ENCODE assay signal across 31 mouse cellular contexts in the genomic region with DNA sequence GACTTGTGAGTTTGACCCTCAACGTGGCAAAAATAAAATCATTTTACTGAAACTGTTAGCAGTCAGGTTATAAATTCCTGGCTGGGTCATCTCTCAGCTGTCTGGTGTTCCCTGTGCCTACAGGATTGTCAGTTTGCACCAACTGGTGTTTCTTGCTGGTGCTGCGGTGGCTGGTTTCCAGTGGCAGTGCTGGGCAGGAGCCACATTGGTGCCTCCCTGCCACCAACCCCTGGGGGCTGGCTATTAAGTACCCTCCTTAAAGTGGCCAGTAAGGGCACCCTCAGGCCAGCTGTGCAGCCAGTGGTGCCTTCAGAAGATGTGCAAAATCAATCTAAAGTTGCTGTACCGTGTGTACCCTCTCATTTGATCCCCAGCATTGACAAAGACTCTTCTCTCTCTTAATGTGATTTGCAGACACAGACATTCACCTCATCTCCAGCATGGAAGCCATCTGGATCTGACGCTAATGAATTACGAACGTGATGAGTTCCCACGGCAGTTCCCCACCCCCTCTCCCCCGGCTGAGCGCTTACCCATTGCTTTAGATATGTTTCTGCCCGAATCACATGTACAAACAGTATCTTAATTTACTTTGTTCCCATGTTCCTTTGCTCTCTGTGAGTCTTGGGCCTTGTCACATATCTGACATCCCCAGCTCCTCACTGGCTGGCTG. TPM values are rescaled to one million over a fixed set of nuclear protein-coding genes. Genes with fewer than 3 reads are reported as not detected.
DNase-seq lines count a peak whose midpoint lies in the region; ATAC-seq lines count a peak whose summit lies in the region.
"Had no signal": no experiment of that assay in that cellular context is flagged by ENCODE, and none has a peak within 500 bp of the region (broad histone marks: within the 10 kb centered on the region; RNA-seq: fewer than 3 reads in every experiment).

No protein-coding gene starts in this region.

- H3K4me2 ChIP-seq in forebrain, embryonic 16.5 days (ENCODE audit: low read length), result no peak overlapping the region
- no peak overlapping the region for H3K4me2 ChIP-seq in forebrain, embryonic 11.5 days (ENCODE audit: low read depth, low read length, severe bottlenecking)
- H3K4me2 ChIP-seq in neural tube, embryonic 13.5 days, result no peak overlapping the region
- no peak overlapping the region for H3K4me2 ChIP-seq in neural tube, embryonic 15.5 days
- H3K4me2 ChIP-seq: heart, embryonic 12.5 days; intestine, embryonic 15.5 days; liver, embryonic 13.5 days; midbrain, embryonic 13.5 days had no signal

- H3K9ac ChIP-seq in forebrain, embryonic 16.5 days (replicated peaks; ENCODE audit: low read depth, low read length), result no peak overlapping the region
- H3K9ac ChIP-seq in forebrain, embryonic 11.5 days (ENCODE audit: low read length), result no peak overlapping the region
- no peak overlapping the region for H3K9ac ChIP-seq in neural tube, embryonic 13.5 days
- H3K9ac ChIP-seq in neural tube, embryonic 15.5 days (replicated peaks), result no peak overlapping the region
- H3K9ac ChIP-seq: heart, embryonic 12.5 days; intestine, embryonic 15.5 days; liver, embryonic 13.5 days; midbrain, embryonic 13.5 days had no signal

- H3K36me3 ChIP-seq in forebrain, embryonic 16.5 days (ENCODE audit: control insufficient read depth, insufficient read depth), result peaks cover 10% of the 10 kb centered on the region; the same call in 1 of the 2 replicates
- H3K36me3 ChIP-seq in forebrain, embryonic 11.5 days (ENCODE audit: control insufficient read depth, insufficient read depth, low read length), result peaks cover 7% of the 10 kb centered on the region; the same call in 1 of the 2 replicates
- H3K36me3 ChIP-seq in neural tube, embryonic 13.5 days, result peaks cover 66% of the 10 kb centered on the region
- H3K36me3 ChIP-seq in neural tube, embryonic 15.5 days, result peaks cover 51% of the 10 kb centered on the region

- H3K27me3 ChIP-seq in forebrain, embryonic 16.5 days (replicated peaks; ENCODE audit: control insufficient read depth, insufficient read depth, low read length), result no peaks in the 10 kb centered on the region
- H3K27me3 ChIP-seq in forebrain, embryonic 11.5 days (ENCODE audit: control insufficient read depth, insufficient read depth, low read length), result no peaks in the 10 kb centered on the region
- H3K27me3 ChIP-seq in neural tube, embryonic 13.5 days, result no peaks in the 10 kb centered on the region
- no peaks in the 10 kb centered on the region for H3K27me3 ChIP-seq in neural tube, embryonic 15.5 days (replicated peaks)
- H3K27me3 ChIP-seq: CH12.LX; heart, embryonic 12.5 days; intestine, embryonic 15.5 days; liver, embryonic 13.5 days; megakaryocyte, embryonic 14.5 days; midbrain, embryonic 13.5 days had no signal

- WGBS in forebrain, embryonic 16.5 days, result 66% methylated on average over 10 of the region's 10 CpGs
- WGBS in forebrain, embryonic 11.5 days, result 96% methylated on average over 10 of the region's 10 CpGs
- 71% methylated on average over 10 of the region's 10 CpGs for WGBS in neural tube, embryonic 13.5 days
- WGBS in neural tube, embryonic 15.5 days, result 67% methylated on average over 10 of the region's 10 CpGs

- peak; percentile 65 to 74 for DNase-seq in cerebellum, postnatal 10 days
- no peak for DNase-seq in cerebellum, adult 9-10 months
- no peak for DNase-seq in forebrain, embryonic 11.5 days (ENCODE audit: low spot score)
- DNase-seq in frontal cortex, postnatal 25 days (ENCODE audit: low spot score in 2 of 2), result no peak
- DNase-seq: adrenal gland, adult 2 months; adrenal gland, postnatal 36 days; cerebellum, adult 8-10 months; gastrocnemius, adult 2 months; gastrocnemius, postnatal 36 days; heart, adult 18-20 months; kidney, adult 2 months; kidney, postnatal 36 days; layer of hippocampus, postnatal 36 days; left cerebral cortex, postnatal 4 days; liver, embryonic 13.5 days; lung, adult 18-20 months; lung, postnatal 4 days; right cerebral cortex, adult 18-20 months; spleen, adult 18-20 months; thymus, postnatal 14 days had no signal

- peak overlapping the region; percentile 62 for H3K27ac ChIP-seq in forebrain, embryonic 16.5 days (ENCODE audit: low read length)
- no peak overlapping the region for H3K27ac ChIP-seq in forebrain, embryonic 11.5 days (ENCODE audit: low read depth, low read length)
- peak overlapping the region; percentile 54; the same call in 1 of the 2 replicates for H3K27ac ChIP-seq in neural tube, embryonic 13.5 days (replicated peaks)
- H3K27ac ChIP-seq in neural tube, embryonic 15.5 days (replicated peaks), result no peak overlapping the region
- H3K27ac ChIP-seq: gastrocnemius, adult 2 months; intestine, embryonic 15.5 days; liver, embryonic 13.5 days; midbrain, embryonic 13.5 days had no signal

- peaks cover 3% of the 10 kb centered on the region; the same call in 1 of the 2 replicates for H3K4me1 ChIP-seq in forebrain, embryonic 16.5 days (replicated peaks; ENCODE audit: control insufficient read depth, insufficient read depth, low read length)
- no peaks in the 10 kb centered on the region for H3K4me1 ChIP-seq in forebrain, embryonic 11.5 days (replicated peaks; ENCODE audit: control insufficient read depth, insufficient read depth, low read length)
- H3K4me1 ChIP-seq in neural tube, embryonic 13.5 days (replicated peaks), result no peaks in the 10 kb centered on the region; the same call in 1 of the 2 replicates
- H3K4me1 ChIP-seq in neural tube, embryonic 15.5 days, result no peaks in the 10 kb centered on the region
- H3K4me1 ChIP-seq: heart, embryonic 12.5 days; intestine, embryonic 15.5 days; liver, embryonic 13.5 days; megakaryocyte, embryonic 14.5 days; midbrain, embryonic 13.5 days had no signal

- no peaks in the 10 kb centered on the region for H3K9me3 ChIP-seq in forebrain, embryonic 16.5 days (ENCODE audit: control insufficient read depth, low read length)
- H3K9me3 ChIP-seq in forebrain, embryonic 11.5 days (ENCODE audit: control insufficient read depth, low read length), result no peaks in the 10 kb centered on the region
- H3K9me3 ChIP-seq in neural tube, embryonic 13.5 days, result no peaks in the 10 kb centered on the region
- no peaks in the 10 kb centered on the region for H3K9me3 ChIP-seq in neural tube, embryonic 15.5 days (replicated peaks)
- H3K9me3 ChIP-seq: heart, embryonic 12.5 days; intestine, embryonic 15.5 days; liver, embryonic 13.5 days; megakaryocyte, embryonic 14.5 days; midbrain, embryonic 13.5 days had no signal

- peak; percentile 52; the same call in 1 of the 2 replicates for ATAC-seq in forebrain, embryonic 16.5 days
- ATAC-seq in forebrain, embryonic 11.5 days (replicated peaks; ENCODE audit: low FRiP score), result no peak
- no peak for ATAC-seq in neural tube, embryonic 13.5 days (ENCODE audit: low read depth)
- ATAC-seq in neural tube, embryonic 15.5 days (ENCODE audit: low FRiP score), result no peak
- ATAC-seq: activated CD4-positive, CD25-positive, alpha-beta regulatory T cell, adult 4 months; intestine, embryonic 15.5 days; lung, postnatal 0 days; midbrain, embryonic 13.5 days had no signal

- H3K4me3 ChIP-seq in forebrain, embryonic 16.5 days (replicated peaks; ENCODE audit: low read length), result no peak overlapping the region
- H3K4me3 ChIP-seq in forebrain, embryonic 11.5 days (ENCODE audit: low read depth, low read length), result no peak overlapping the region
- H3K4me3 ChIP-seq in neural tube, embryonic 13.5 days, result no peak overlapping the region
- H3K4me3 ChIP-seq in neural tube, embryonic 15.5 days (replicated peaks), result no peak overlapping the region
- H3K4me3 ChIP-seq: erythroblast, embryonic 14.5 days; gastrocnemius, adult 2 months; heart, embryonic 12.5 days; intestine, embryonic 15.5 days; liver, embryonic 13.5 days; megakaryocyte, embryonic 14.5 days; midbrain, embryonic 13.5 days had no signal

RNA-seq across cellular contexts. Expression of a gene that starts 16.0 kb away (rescaled TPM):
- polyA plus RNA-seq in forebrain, embryonic 16.5 days (2015; fragmentation: Nextera tagmentation; extraction: Ambion mirVana), result 32.7 and 33.3 TPM in 2 replicates
- 37.8 and 39.4 TPM in 2 replicates for polyA plus RNA-seq in forebrain, embryonic 11.5 days (2014; fragmentation: Nextera tagmentation; extraction: Ambion mirVana)
- polyA plus RNA-seq in neural tube, embryonic 13.5 days (2015; fragmentation: Nextera tagmentation; extraction: Ambion mirVana), result 23.9 and 25.1 TPM in 2 replicates
- polyA plus RNA-seq in neural tube, embryonic 15.5 days (2015; fragmentation: Nextera tagmentation; extraction: Ambion mirVana), result 24.1 and 28.4 TPM in 2 replicates

Comparison
In these comparisons a context has a peak if more than half of its experiments do, and no peak if none do; other contexts are left out.
1. DNase-seq: peak in cerebellum, postnatal 10 days (2 of 2); none in cerebellum, adult 9-10 months (single experiment), forebrain, embryonic 11.5 days (single experiment) and frontal cortex, postnatal 25 days (0 of 2).
2. H3K27ac ChIP-seq: peak in forebrain, embryonic 16.5 days (single experiment) and neural tube, embryonic 13.5 days (single experiment); none in forebrain, embryonic 11.5 days (single experiment) and neural tube, embryonic 15.5 days (single experiment).